Mouse (Mus musculus) liver, postnatal 0 days (tissue): Measurements from ENCODE around the gene D630036H23Rik.

Source experiments
- CTCF ChIP-seq: sonication (generic); IDR thresholded peaks from 2 replicates; pipeline ENCODE4 v1.5.1; 2016; ENCODE audit warnings: antibody characterized with exemption, low read depth
- EP300 ChIP-seq: IDR thresholded peaks from 2 replicates; pipeline ENCODE4 v1.6.1; 2016; ENCODE audit warnings: antibody characterized with exemption, low read depth, mild to moderate bottlenecking

GRCm38 (mm10) chr12:36425258-36425657, 43.3 kb upstream of the D630036H23Rik start:
- TF ChIP-seq CTCF (no peak), EP300 (no peak)
